Mouse (Mus musculus) gastrocnemius, postnatal 10 days (tissue): ENCODE measurements at regions not wholly inside any gene's neighbourhood (a gene's known extent, or its start where the extent isn't known, plus 50 kb on each side); places are given as distances from the start of the nearest gene placed in this dataset.

ENCODE experiments used
- DNase-seq: peaks from one replicate; pipeline ENCODE4 v3.0.0; 2021; ENCODE audit warnings: mixed read lengths

GRCm38 (mm10) chr13:51299047-51299760, 109.2 kb upstream of the S1pr3 start:
- no peak for DNase-seq

GRCm38 (mm10) chr13:51301476-51301875, 107.0 kb upstream of the S1pr3 start:
- DNase-seq, result no peak

- no peak for DNase-seq
These were observed 105.3 kb upstream of the S1pr3 start for GRCm38 (mm10) chr13:51303112-51303511.

GRCm38 (mm10) chr13:51304631-51305030, 103.8 kb upstream of the S1pr3 start:
- DNase-seq, result no peak

- DNase-seq, result no peak
These were observed 99.0 kb upstream of the S1pr3 start for GRCm38 (mm10) chr13:51309446-51309845.

- no peak for DNase-seq
These were observed 98.4 kb upstream of the S1pr3 start for GRCm38 (mm10) chr13:51310041-51310440.

- no peak for DNase-seq
These were observed 96.7 kb upstream of the S1pr3 start for GRCm38 (mm10) chr13:51311679-51312255.

GRCm38 (mm10) chr13:51313129-51313850, 95.1 kb upstream of the S1pr3 start:
- DNase-seq, result peak; percentile 44

- peak; percentile 30 for DNase-seq
These were observed 93.9 kb upstream of the S1pr3 start for GRCm38 (mm10) chr13:51314541-51314977.

GRCm38 (mm10) chr13:51315008-51315778, 93.2 kb upstream of the S1pr3 start:
- no peak for DNase-seq

GRCm38 (mm10) chr13:51315779-51316041, 92.7 kb upstream of the S1pr3 start:
- no peak for DNase-seq

GRCm38 (mm10) chr13:51323058-51323715, 85.3 kb upstream of the S1pr3 start:
- DNase-seq, result no peak

- no peak for DNase-seq
These were observed 83.7 kb upstream of the S1pr3 start for GRCm38 (mm10) chr13:51324714-51325113.

GRCm38 (mm10) chr13:51325298-51325697, 83.1 kb upstream of the S1pr3 start:
- no peak for DNase-seq

- DNase-seq, result no peak
These were observed 82.3 kb upstream of the S1pr3 start for GRCm38 (mm10) chr13:51326128-51326527.

GRCm38 (mm10) chr13:51328131-51328970, 80.1 kb upstream of the S1pr3 start:
- no peak for DNase-seq

- no peak for DNase-seq
These were observed 79.5 kb upstream of the S1pr3 start for GRCm38 (mm10) chr13:51328971-51329346.

GRCm38 (mm10) chr13:51329717-51330116, 78.7 kb upstream of the S1pr3 start:
- DNase-seq, result no peak

- DNase-seq, result no peak
These were observed 76.2 kb upstream of the S1pr3 start for GRCm38 (mm10) chr13:51332271-51332670.

GRCm38 (mm10) chr13:51333481-51333880, 75.0 kb upstream of the S1pr3 start:
- no peak for DNase-seq

- no peak for DNase-seq
These were observed 71.7 kb upstream of the S1pr3 start for GRCm38 (mm10) chr13:51336726-51337125.
